Mouse (Mus musculus): ENCODE measurements around the gene Saa1.

Gene Saa1

GRCm38 (mm10) chr7:46718591-46719270, 24.0 kb downstream of the Saa1 start:
- no peak for DNase-seq (ENCODE audit: low read depth, low spot score)

- no peak for DNase-seq (ENCODE audit: low read depth, low spot score)
Measured at GRCm38 (mm10) chr7:46716897-46717296, 25.9 kb downstream of the Saa1 start.

GRCm38 (mm10) chr7:46715600-46715999, 27.2 kb downstream of the Saa1 start, which contains the start of gene Saa3:
Gene Saa3, minus strand, starts transcription at chr7:46715700.
- DNase-seq (ENCODE audit: low read depth, low spot score): no peak

GRCm38 (mm10) chr7:46714518-46714917, 28.3 kb downstream of the Saa1 start:
- DNase-seq (ENCODE audit: low read depth, low spot score): peak; percentile 70

GRCm38 (mm10) chr7:46712250-46712649, 30.5 kb downstream of the Saa1 start:
- DNase-seq (ENCODE audit: low read depth, low spot score): no peak

GRCm38 (mm10) chr7:46710390-46710844, 32.4 kb downstream of the Saa1 start, which contains the start of gene Saal1:
Gene Saal1, minus strand, starts transcription at chr7:46710680.
- peak; percentile 93 for DNase-seq (ENCODE audit: low read depth, low spot score)

GRCm38 (mm10) chr7:46700521-46701025, 42.2 kb downstream of the Saa1 start:
- no peak for DNase-seq (ENCODE audit: low read depth, low spot score)

- DNase-seq (ENCODE audit: low read depth, low spot score): no peak
Measured at GRCm38 (mm10) chr7:46696754-46697153, 46.0 kb downstream of the Saa1 start.
